Mouse (Mus musculus) ovary, adult 10 weeks (tissue): ENCODE data around the gene Ttc14. TPM values are rescaled to one million over a fixed set of nuclear protein-coding genes. Genes with fewer than 3 reads are reported as not detected.

Experiments
- polyA plus RNA-seq: library from polyadenylated mRNA; stranded (reverse); fragments of 350-450 nt; fragmentation: Illumina TruSeq; extraction: RNeasy Lipid Tissue Mini Kit (QIAGEN cat#74804); gene quantifications from one replicate; pipeline ENCODE4 v1.2.3, GENCODE M21; 2014

The Ttc14 gene
- polyA plus RNA-seq: 85.6 TPM

DNA sequence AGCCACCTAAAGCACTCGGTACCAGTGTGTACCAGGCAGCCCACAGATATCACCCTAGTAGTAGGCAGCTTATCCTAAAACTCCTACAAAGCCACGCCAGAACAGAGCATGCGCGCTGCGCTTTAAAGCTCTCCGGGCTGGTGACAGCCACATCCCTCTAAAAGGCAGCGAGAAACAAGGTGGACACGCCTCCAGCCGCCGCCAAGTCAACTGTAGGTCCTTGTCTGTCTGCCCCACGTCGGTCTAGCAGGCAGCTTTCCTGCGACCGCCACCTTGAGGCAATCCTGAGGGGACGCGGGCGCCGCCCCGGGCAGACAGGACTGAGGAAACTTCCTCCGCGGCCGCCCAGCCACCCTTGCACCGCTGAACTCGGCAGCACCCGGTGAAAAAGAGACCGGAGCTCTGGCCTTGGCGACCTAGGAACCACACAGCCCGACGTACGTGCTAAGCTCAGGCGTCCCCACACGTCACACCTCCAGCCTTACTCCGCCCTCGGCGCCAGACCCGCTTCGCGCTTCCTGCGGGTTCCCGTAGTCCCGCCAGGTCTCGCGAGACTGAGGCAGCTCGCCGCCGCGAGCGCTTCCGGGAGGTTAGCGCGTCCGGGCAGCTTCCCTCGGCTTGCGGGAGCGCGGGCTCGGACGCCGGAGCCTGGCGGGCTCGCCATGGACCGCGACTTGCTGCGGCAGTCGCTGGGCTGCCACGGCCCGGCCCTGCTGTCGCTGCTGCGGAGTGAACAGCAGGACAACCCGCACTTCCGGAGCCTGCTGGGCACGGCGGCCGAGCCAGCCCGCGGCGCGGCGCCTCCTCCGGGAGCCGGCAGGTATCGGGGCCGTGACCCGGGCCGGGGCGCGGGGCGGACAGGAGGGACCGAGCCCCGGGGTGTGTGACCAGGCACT, at the start of gene Ttc14:
TSS of gene Ttc14 (plus strand) at position 216 of the 896 bp plus-strand sequence.

DNA sequence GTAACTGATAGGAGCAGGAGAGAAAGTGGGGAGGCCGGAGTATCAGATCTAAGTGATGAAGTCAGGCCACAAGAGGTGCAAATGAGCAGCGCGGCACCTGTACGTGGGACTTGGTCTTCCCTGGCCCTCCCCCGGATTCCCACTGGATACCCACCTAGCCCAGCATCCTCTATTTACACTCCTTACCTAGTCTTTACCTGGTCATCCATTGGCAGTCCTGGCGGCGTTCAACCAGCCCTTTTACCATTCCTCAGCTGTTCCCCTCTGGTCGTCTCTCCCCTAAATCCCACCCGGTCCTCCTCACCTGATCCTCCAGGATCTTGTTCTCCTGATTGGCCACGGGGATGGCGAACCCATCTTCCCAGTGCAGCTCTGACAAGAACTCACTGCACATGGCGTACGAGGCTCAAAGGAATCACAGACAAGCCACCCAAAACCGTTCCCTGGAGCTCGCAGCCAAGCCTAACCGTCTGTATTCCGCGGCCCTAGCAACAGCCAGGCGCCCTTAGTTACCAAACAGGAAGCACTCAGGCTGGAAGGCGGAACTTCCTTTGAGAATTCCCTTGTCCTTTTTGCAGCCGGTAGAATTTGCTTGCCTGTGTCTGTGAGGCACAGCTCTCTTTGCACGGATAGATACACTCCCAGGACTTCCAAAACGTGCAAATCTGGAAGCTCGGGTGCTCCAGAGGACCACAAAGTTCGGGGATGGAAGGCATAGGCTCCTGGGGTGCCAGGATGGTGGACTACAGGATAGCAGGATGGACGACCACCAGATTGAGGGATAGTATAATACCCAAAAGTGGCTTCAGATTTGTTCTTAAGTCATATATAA, 44.4 kb downstream of the Ttc14 start, which contains the start of gene Ccdc39:
TSS of gene Ccdc39 (minus strand) at position 510 of the 832 bp plus-strand sequence.

Other genes with a start within 250 kb of the Ttc14 start
- 17.2 TPM for gene Ccdc39, start 44.5 kb downstream of the Ttc14 start, polyA plus RNA-seq
- 418 TPM for gene Fxr1, start 220.1 kb downstream of the Ttc14 start, polyA plus RNA-seq